ENCODE assay signal across 9 mouse cellular contexts in genomic region chr8:55940526-55940880, GRCm38 (mm10). TPM values are rescaled to one million over a fixed set of nuclear protein-coding genes. Genes with fewer than 3 reads are reported as not detected.
DNase-seq lines count a peak whose midpoint lies in the region; ATAC-seq and TF ChIP-seq lines count a peak whose summit lies in the region.
"Had no signal": no experiment of that assay in that cellular context is flagged by ENCODE, and none has a peak within 500 bp of the region (broad histone marks: within the 10 kb centered on the region; RNA-seq: fewer than 3 reads in every experiment).

No protein-coding gene starts in this region.

- TF ChIP-seq POLR2A in kidney, adult 2 months (IDR thresholded peaks at IDR 0.05; ENCODE audit: low read depth, low read length), result no peak

- H3K9ac ChIP-seq in forebrain, embryonic 16.5 days (replicated peaks; ENCODE audit: low read depth, low read length), result peak overlapping the region; percentile 14
- no peak overlapping the region for H3K9ac ChIP-seq in limb, embryonic 13.5 days
- H3K9ac ChIP-seq in stomach, embryonic 16.5 days (ENCODE audit: low read length), result no peak overlapping the region
- H3K9ac ChIP-seq: liver, embryonic 13.5 days had no signal

- H3K4me1 ChIP-seq in kidney, adult 2 months (ENCODE audit: control insufficient read depth, insufficient read depth, low read length), result no peaks in the 10 kb centered on the region
- peaks cover 8% of the 10 kb centered on the region for H3K4me1 ChIP-seq in forebrain, embryonic 16.5 days (replicated peaks; ENCODE audit: control insufficient read depth, insufficient read depth, low read length)
- H3K4me1 ChIP-seq in limb, embryonic 13.5 days, result peaks cover 8% of the 10 kb centered on the region; the same call in 1 of the 2 replicates
- no peaks in the 10 kb centered on the region for H3K4me1 ChIP-seq in stomach, embryonic 16.5 days (ENCODE audit: control insufficient read depth, insufficient read depth, low read length)
- H3K4me1 ChIP-seq: liver, embryonic 13.5 days had no signal

- peak; percentile 5 for DNase-seq in kidney, adult 18-20 months
- DNase-seq in kidney, adult 2 months, result no peak
- DNase-seq in WW6 (ENCODE audit: low read depth, low spot score), result peak; percentile 67
- DNase-seq in layer of hippocampus, postnatal 36 days, result no peak
- no peak for DNase-seq in right cerebral cortex, postnatal 25 days
- DNase-seq: liver, embryonic 13.5 days had no signal

- no peaks in the 10 kb centered on the region for H3K9me3 ChIP-seq in forebrain, embryonic 16.5 days (ENCODE audit: control insufficient read depth, low read length)
- no peaks in the 10 kb centered on the region for H3K9me3 ChIP-seq in limb, embryonic 13.5 days
- H3K9me3 ChIP-seq in stomach, embryonic 16.5 days (replicated peaks; ENCODE audit: control insufficient read depth, low read length), result no peaks in the 10 kb centered on the region
- H3K9me3 ChIP-seq: liver, embryonic 13.5 days had no signal

- WGBS in kidney, adult 2 months, result 1% methylated on average over 8 of the region's 8 CpGs
- WGBS in forebrain, embryonic 16.5 days, result 1% methylated on average over 8 of the region's 8 CpGs
- WGBS in limb, embryonic 13.5 days, result 2% methylated on average over 8 of the region's 8 CpGs
- 3% methylated on average over 8 of the region's 8 CpGs for WGBS in stomach, embryonic 16.5 days

- no peaks in the 10 kb centered on the region for H3K27me3 ChIP-seq in kidney, adult 2 months (replicated peaks; ENCODE audit: control insufficient read depth, insufficient read depth, low read length)
- H3K27me3 ChIP-seq in forebrain, embryonic 16.5 days (replicated peaks; ENCODE audit: control insufficient read depth, insufficient read depth, low read length), result 0 out of 2 replicates have a peak, but pooled peaks cover 2% of the 10 kb centered on the region
- no peaks in the 10 kb centered on the region for H3K27me3 ChIP-seq in limb, embryonic 13.5 days
- no peaks in the 10 kb centered on the region for H3K27me3 ChIP-seq in stomach, embryonic 16.5 days (ENCODE audit: control insufficient read depth, insufficient read depth, low read length)
- H3K27me3 ChIP-seq: liver, embryonic 13.5 days had no signal

- no peak for TF ChIP-seq CTCF in kidney, adult 2 months (conservative IDR thresholded peaks at IDR 0.05; ENCODE audit: insufficient read depth, insufficient read length, low read depth, low read length)

- peak; percentile 89 for ATAC-seq in forebrain, embryonic 16.5 days
- ATAC-seq in limb, embryonic 13.5 days (ENCODE audit: low FRiP score, low read depth), result peak; percentile 76
- no peak for ATAC-seq in stomach, embryonic 16.5 days (ENCODE audit: insufficient read depth, low FRiP score)

- H3K27ac ChIP-seq in kidney, adult 2 months (ENCODE audit: insufficient read depth, low read depth, low read length), result no peak overlapping the region
- H3K27ac ChIP-seq in forebrain, embryonic 16.5 days (ENCODE audit: low read length), result no peak overlapping the region
- no peak overlapping the region for H3K27ac ChIP-seq in limb, embryonic 13.5 days
- no peak overlapping the region for H3K27ac ChIP-seq in stomach, embryonic 16.5 days (ENCODE audit: low read length)
- H3K27ac ChIP-seq: liver, embryonic 13.5 days had no signal

- H3K4me3 ChIP-seq in kidney, adult 2 months (ENCODE audit: insufficient read depth, low read depth, low read length), result no peak overlapping the region
- peak overlapping the region; percentile 44 for H3K4me3 ChIP-seq in forebrain, embryonic 16.5 days (replicated peaks; ENCODE audit: low read length)
- H3K4me3 ChIP-seq in limb, embryonic 13.5 days, result peak overlapping the region; percentile 17
- H3K4me3 ChIP-seq in stomach, embryonic 16.5 days (replicated peaks; ENCODE audit: low read length), result no peak overlapping the region
- H3K4me3 ChIP-seq: liver, embryonic 13.5 days had no signal

- no peaks in the 10 kb centered on the region for H3K36me3 ChIP-seq in kidney, adult 2 months (ENCODE audit: control insufficient read depth, insufficient read depth, low read length)
- H3K36me3 ChIP-seq in forebrain, embryonic 16.5 days (ENCODE audit: control insufficient read depth, insufficient read depth), result no peaks in the 10 kb centered on the region
- no peaks in the 10 kb centered on the region for H3K36me3 ChIP-seq in limb, embryonic 13.5 days
- H3K36me3 ChIP-seq in stomach, embryonic 16.5 days (ENCODE audit: control insufficient read depth, insufficient read depth, low read length), result no peaks in the 10 kb centered on the region
- H3K36me3 ChIP-seq: liver, embryonic 13.5 days had no signal

- peak overlapping the region; percentile 62 for H3K4me2 ChIP-seq in forebrain, embryonic 16.5 days (ENCODE audit: low read length)
- peak overlapping the region; percentile 56 for H3K4me2 ChIP-seq in limb, embryonic 13.5 days (replicated peaks)
- peak overlapping the region; percentile 24; the same call in 1 of the 2 replicates for H3K4me2 ChIP-seq in stomach, embryonic 16.5 days (ENCODE audit: low read depth, low read length)
- H3K4me2 ChIP-seq: liver, embryonic 13.5 days had no signal

RNA-seq across cellular contexts. Expression of gene Glra3, which starts 0.2 kb away (rescaled TPM):
- polyA plus RNA-seq in kidney, adult 2 months (2012; rRNA removed), result not detected in 2 replicates
- polyA plus RNA-seq in forebrain, embryonic 16.5 days (2015; fragmentation: Nextera tagmentation; extraction: Ambion mirVana), result 0.43 and 1.2 TPM in 2 replicates
- 0.03 TPM in 1 of 2 replicates, not detected in the other for polyA plus RNA-seq in limb, embryonic 13.5 days (2015; fragmentation: Nextera tagmentation; extraction: Ambion mirVana)
- 0.03 and 0.04 TPM in 2 replicates for polyA plus RNA-seq in stomach, embryonic 16.5 days (2015; fragmentation: Nextera tagmentation; extraction: Ambion mirVana)
- total RNA-seq in layer of hippocampus, postnatal 36 days (2021), result 1 to 10 TPM; 1.6 to 1.9 TPM
- polyA plus RNA-seq: liver, embryonic 13.5 days had no signal

RNA-seq across cellular contexts. Expression of gene Adam29, which starts 33.8 kb away (rescaled TPM):
- polyA plus RNA-seq in kidney, adult 2 months (2012; rRNA removed), result not detected in 2 replicates
- polyA plus RNA-seq in forebrain, embryonic 16.5 days (2015; fragmentation: Nextera tagmentation; extraction: Ambion mirVana), result not detected in 2 replicates
- polyA plus RNA-seq in limb, embryonic 13.5 days (2015; fragmentation: Nextera tagmentation; extraction: Ambion mirVana), result not detected in 2 replicates
- not detected in 2 replicates for polyA plus RNA-seq in stomach, embryonic 16.5 days (2015; fragmentation: Nextera tagmentation; extraction: Ambion mirVana)
- total RNA-seq in layer of hippocampus, postnatal 36 days (2021), result not detected
- polyA plus RNA-seq: liver, embryonic 13.5 days had no signal

Comparison
In these comparisons a context has a peak if more than half of its experiments do, and no peak if none do; other contexts are left out.
1. DNase-seq: peak in kidney, adult 18-20 months (single experiment) and WW6 (single experiment); none in kidney, adult 2 months (single experiment), layer of hippocampus, postnatal 36 days (0 of 2) and right cerebral cortex, postnatal 25 days (single experiment).
2. H3K4me3 ChIP-seq: peak in forebrain, embryonic 16.5 days (single experiment) and limb, embryonic 13.5 days (single experiment); none in kidney, adult 2 months (single experiment) and stomach, embryonic 16.5 days (single experiment).
3. Peak in every context shown above with its lines, with median percentiles within 50 percentile points of each other: H3K4me2 ChIP-seq.